Mouse (Mus musculus) cerebellum, postnatal 36 days (tissue): ENCODE results near the gene Pdyn.
A peak's percentile ranks its signal among the peaks of the same experiment; 100 is the strongest.

Experiments used
- DNase-seq, 2 experiments: peaks; one replicate each; pipeline ENCODE4 v3.0.0; 2021 to 2022; ENCODE audit warnings: mixed read lengths in 2 of 2

The Pdyn gene

DNA sequence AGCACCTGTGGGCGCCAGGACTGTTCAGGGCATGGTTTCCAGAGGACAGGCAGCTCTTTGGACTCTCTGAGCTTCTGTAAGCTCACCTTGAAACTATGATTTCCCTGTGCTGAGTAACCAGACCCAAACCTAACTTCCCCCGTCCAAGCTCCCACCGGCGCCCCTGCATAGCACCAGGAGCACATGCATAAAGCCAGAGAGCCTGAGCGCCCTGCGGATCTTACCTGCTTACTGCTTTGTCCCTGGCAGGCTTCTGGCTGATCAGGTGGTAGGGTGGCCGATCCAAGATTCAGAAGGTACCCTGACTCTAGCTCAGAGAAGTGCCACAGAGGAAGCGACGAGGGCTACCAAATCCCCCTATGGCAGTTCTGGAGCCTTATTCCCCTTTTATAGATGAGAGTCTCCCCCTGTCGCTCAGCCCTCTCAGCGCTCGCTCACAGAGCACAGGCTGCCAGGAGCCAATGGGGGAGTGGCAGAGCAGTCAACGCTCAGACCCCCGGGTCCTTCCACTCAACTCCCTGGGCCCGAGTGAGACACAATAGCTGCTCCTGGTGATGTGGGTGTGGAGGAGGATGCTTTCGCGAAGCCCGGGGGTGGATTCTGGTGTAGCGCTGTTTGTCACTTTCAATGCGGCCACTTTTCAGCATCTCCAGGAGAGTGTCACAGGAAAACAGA lies at the start of gene Pdyn:
Gene Pdyn (minus strand): TSS at position 361 of the 675 bp plus-strand sequence.
- DNase-seq: no peak

DNA sequence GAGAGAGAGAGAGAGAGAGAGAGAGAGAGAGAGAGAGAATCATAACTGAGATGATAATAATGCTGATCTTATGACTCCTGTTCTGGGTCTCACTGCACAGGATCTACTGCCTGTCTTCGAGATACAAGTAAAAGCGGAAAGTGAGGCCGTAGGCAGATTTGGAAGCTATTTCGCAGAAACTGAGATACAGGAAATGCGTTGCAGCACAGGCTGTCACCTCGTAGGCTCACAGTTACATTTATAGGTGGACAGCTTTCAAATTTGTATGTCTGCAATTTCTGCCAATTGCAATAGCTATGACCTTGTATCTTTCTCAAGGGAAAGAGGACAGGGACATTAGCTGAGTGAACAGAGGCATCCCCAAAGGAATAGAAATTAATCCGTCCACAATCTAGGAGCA lies 42.4 kb upstream of the Pdyn start:
- no peak for DNase-seq

DNA sequence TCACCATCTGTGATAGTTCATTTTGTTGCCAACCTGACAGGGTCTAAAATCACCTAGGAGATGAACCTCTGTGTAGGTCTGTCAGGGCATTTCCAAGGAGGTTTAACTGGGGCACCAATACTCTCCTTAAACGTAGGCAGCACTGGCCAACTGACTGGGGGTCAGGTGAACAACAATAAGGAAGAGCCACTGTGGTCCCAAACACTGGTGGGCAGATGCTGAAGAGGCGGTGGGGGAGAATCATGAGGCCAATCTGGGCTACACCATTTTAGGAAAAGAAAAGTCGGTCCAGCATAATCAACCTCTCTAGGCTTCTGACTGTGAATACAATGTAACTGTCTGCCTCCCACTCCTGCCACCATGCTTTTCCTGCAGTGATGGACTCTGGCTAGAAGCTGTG lies 40.9 kb upstream of the Pdyn start:
- DNase-seq: no peak

DNA sequence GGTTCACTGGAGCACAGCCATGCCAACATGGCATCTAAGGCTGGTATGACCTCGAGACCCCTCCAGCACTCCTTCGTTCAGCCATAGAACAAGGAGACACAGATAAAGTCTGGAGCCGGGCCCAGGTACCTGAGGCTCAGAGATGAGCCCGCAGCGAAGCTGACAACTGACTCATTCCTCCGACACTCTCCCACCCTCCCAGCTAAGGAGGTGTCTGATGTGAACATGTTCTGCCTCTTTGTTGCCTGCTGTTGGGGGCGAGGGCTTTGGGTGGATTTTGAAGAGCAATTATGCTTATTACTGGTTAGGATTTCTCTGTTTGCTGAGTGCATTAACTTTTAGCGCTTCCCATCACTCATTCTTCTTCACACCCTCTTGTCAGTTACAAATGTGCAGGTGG lies 34.4 kb upstream of the Pdyn start:
- DNase-seq: no peak

DNA sequence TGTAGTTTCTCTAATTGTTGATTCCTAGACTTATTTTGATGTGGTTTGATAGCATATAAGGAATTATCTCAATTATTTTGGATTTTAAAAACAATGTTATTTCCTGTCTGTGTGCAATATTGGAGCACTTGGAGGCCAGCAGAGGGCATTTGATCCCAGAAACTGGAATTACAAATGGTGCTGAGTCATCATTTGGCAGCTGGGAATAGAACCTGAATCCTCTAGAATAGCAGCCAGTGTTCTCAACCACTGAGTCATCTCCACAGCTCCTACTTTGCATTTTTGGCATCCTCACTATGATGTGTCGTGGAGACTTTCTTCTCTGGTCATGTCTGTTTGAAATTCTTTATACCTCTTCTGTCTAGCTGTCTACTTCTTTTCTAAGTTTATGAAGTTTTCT lies 30.0 kb upstream of the Pdyn start:
- no peak for DNase-seq

DNA sequence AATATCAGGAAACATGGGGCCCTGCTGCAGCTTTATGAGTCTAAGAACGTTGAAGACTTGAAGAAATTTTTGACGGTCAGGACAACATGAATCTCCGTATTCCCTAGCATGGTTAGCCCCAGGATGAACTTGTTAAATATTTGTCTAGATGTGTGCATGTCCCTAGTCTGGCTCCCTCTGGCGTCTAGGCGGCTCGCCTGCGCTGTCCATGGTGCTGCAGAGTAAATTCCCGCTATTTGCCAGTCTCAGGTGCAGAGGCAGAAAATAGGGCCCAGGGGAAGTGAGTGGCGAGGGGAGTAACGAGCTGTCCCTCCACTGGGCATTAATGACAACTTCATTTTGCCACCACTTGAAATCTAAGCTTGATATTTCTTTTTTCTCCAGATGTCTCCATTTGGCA lies 16.0 kb upstream of the Pdyn start:
- peak; percentile 13 to 20 for DNase-seq

DNA sequence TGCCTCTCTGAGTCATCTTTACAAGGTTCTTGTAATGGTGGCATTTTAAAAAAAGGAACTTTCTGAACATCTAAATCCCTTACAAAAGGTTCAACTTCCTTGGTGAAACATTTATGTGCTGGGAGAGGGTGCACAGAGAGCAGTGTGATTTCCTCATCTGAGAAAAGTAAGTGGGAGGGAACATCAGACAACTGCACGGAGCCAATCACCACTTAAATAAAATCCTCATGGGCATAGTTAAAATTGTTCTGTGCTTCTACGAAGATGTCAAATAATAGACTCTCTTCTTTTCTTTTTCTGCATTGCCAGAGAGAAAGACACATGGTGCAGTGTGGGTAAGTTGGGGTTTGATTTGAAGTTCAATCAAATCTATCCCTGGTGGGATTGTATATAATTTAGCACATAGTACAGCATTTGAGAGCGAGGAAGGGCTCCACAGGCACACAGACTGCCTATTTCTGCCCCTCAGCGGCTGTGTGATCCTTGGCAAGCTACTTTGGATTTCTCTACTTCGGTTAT lies 13.4 kb upstream of the Pdyn start:
- DNase-seq: no peak

DNA sequence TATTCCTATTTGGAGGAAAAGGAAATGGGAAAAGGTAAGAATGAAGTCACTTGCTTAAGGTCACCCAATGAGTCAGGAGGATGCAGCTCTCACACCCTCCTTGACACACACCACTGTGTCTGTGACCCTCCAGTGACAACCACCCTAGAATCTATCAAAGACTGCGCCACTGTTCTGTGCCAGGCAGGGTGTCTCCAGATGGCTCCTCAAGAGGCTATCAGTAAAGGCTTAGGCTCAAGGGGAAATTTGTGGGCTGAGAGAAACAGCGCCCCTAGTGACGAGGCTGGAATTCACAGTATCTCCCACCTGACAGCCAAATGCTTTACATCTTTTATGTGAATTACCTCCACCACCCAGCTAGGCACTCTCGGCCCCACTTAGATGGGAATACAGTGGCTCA lies 3.6 kb downstream of the Pdyn start:
- peak; percentile 57 to 63 for DNase-seq

DNA sequence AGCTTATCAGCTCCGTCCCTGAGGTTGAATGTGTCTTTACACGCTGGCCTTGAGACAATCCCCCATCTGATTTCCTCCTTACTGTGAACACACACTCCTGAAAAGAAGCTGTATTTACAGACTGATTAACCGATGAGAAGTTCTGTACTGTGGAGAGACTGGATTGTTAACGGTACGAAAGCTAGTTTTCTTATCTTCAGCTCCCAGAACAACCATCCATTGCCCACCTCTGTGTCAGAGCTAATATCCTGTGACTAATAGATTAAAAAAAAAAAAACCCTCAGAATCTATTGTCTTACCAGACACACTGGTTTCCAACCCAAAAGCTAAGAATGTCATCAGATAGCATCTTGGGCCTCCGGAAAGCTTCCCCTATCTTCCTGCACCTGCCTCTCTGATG lies 5.3 kb downstream of the Pdyn start:
- DNase-seq: no peak

DNA sequence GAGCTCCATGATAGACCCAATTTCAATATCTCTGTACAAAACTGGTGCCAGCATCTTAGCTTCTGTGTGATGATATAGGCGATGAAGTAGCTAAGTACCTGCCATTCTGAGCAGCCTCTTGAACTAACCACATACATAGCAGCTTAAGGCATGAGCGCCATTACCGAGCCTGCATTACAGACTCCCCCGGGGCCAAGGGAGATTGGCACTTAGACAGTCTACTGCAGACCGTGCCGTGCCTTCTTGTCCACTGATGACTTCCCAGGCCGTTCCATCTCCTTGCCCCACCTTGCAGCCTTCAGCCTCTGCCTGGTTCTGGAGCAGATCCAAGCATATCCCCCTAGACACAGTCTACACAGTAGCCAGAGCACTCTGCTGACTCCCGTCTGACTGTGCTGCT lies 7.0 kb downstream of the Pdyn start:
- DNase-seq: no peak

DNA sequence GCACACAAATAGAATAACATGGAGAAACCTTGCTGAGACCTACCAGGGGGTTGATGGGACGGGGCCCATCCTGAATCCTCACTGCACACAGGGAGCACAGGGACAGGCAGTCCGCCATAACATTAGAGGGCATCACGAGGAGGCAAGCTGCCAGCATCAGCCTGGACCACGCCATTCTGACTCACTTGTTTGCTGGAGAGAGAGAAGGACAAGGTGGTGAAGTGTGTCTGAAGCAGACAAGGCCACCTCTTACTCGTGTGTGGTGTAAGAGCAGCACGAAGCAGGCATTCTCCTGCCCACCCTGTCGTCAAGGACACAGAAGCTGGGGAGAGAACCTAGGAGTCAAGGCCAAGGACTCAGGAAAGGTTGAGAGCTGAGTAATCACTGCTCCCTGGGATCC lies 9.9 kb downstream of the Pdyn start:
- DNase-seq: no peak

DNA sequence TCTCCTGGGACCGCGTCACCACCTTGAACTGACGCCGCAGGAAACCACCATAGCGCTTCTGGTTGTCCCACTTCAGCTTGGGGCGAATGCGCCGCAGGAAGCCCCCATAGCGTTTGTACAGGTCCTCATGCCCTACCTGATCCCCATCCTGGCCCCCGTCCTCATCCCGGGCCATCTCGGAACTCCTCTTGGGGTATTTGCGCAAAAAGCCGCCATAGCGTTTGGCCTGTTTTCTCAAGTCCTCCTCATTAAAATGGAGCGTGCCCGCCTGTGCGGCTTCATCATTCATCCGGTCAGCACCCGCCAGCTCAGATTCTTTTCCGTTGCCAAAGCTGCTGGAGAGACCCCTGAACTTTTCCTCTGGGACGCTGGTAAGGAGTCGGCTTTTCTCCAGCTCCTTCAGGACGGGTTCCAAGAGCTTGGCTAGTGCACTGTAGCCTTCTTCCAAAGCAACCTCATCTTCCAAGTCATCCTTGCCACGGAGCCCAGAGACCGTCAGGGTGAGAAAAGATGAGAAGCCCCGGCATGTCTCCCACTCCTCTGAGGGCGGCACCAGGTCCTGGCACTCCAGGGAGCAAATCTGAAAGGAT lies 11.5 kb downstream of the Pdyn start:
- DNase-seq: no peak

DNA sequence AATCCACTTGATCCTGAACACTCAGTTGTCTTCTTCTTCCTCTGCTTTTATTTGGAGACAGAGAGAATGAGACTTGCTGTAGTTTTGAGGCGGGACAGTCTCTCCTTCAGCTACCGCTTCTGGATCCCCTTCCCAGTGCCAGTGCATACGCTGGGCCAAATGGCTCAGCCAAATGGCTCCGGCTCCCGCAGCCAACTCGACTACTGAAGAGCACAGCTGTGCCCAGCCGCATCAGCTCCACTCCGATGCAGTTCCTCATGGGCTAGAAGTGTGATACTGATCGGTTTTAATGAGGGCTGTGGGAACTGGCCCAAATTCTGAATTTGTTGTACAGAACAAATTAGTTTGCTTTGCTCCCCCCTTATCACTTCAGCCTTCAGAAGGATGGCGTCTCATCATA lies 12.7 kb downstream of the Pdyn start:
- no peak for DNase-seq

DNA sequence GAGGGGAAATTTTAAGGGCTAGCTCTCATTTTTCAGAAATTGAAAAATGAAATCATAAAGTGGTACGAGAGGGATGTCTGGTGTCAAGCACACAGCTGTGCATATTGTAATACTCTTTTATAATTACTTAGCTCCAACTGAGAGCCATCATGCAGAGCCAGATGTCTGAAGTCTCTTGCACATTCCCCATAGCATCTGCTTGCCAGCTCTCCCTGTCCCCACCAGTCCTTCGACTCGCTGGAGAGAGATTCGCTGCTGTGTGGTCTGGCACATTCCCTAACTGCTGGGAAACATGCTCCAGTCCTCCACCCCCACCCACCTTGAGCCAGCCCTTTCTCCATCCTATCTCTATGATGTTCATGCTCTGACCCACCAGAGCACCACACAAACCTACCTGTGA lies 15.6 kb downstream of the Pdyn start:
- DNase-seq: no peak

DNA sequence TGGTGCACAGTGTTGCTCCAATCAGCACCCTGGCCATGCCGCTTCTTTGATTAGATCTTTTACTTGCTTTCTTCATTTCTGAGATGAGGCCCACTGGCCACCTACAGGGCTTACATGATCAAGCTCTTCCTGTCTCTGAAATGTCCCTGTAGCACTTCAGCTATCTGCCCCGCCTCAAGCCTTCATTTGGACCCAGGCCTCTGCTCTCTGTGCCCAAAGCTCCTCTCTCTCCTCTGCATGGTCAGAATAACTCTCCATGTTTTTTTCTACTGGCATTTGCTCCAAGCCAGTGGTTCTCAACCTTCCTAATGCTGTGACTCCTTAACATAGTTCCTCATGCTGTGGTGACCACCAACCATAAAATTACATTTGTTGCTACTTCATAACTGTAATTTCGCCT lies 19.4 kb downstream of the Pdyn start:
- DNase-seq: no peak

DNA sequence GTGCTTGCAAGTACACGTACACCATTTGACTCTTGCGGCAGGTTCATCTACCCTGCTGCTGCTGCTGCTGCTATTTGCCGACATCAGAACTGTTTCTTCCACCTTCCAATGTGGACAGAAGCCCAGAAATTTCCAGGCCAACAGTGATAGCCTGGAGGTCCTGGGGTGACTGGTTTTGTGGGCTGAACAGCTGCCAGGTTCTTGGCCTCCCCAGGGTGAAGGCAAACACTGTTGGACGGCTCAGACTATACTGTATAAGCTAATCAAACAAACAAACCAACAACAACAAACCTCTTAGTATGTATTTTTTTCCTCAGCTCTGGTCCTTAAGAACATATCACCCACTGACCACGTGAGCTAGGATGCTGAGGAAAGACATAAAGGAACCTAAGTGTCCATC lies 20.6 kb downstream of the Pdyn start:
- no peak for DNase-seq

DNA sequence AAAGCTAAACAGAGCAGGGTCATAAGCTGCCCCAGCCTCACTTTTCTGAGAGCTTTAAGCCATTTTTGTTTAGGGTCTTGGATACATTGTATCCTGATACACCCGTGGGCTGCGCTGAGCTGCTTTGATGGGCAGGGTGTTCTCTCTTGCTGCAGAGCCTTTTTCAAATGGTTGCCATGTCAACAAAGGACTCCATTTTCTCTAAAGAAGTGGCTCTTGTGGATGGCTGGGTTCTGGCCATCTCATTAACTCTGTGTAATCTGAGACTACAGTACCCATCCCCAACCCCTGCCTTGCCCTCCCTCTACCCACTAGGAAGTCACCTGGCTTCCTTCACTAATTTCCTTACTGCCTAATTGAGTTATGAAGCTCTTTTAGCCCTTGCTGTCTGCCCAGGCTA lies 22.0 kb downstream of the Pdyn start:
- DNase-seq: no peak

DNA sequence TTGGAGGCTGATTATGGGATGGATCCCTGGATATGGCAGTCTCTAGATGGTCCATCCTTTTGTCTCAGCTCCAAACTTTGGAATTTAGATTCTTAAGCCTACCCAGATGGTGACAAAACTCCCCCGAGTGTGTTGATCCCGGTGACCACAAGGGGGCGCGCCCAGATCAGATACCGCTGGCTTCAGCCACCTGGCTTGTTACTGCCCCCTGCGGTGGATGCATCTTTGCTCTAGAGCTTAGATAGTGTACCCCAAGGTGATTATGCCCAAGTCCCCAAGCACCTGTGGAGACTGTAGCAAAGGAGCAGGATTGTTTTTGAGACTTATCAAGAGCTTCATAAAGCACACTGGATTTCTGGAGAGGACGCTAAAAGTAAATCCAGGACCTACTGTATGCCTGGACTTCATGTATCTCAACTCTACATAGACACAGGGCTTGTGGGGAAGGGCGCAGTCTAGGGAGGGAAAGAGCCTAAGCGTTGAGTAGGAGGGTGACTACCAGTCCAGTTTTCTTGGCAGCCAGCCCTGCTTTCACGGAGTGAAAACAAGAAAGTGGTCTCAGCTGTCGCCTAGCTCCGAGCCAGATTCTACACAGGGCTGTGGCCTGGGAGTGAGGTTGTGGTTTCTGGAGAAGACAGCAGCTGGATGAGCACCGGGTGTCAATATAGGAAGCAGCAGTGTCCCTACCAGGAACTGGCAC lies 24.6 kb downstream of the Pdyn start:
- peak; percentile 89 for DNase-seq

DNA sequence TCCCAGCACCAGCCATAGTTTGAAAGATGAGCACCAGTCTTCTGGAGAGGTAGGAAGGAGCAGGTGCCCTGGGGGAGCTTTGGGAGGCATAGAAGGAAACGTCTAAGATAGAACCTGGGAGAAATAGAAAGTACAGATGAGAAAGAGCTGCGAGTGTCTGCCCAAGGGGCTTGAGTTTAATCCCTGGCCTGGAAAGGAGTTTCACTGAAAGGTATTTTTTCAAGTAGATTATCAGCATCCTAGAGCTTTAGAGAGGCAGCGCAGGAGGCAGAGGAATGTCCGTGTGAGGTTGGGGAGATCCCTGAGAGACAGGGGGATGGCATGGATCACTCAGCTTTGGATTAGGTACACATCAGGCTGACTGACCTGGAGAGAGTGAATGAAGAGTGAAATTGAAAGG lies 27.7 kb downstream of the Pdyn start:
- DNase-seq: no peak

DNA sequence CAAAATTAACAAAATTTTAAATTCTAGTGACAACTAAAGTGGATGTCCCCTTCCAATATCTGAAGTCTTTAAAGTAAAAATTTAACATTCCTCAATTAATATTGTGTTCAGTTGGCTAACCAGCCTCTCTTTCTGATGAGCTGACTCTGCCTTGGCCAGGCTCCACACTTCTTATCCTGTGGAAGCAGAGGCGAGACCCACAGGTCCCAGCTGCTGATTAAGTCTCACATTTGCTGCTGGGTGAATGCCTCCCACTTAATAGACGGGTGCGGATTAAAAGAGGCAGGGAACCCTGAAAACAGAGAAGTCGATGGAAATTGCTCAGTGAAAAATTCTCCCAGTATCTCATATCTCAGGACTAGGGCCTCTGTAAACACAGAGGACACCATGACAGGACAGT lies 37.2 kb downstream of the Pdyn start:
- DNase-seq: no peak

DNA sequence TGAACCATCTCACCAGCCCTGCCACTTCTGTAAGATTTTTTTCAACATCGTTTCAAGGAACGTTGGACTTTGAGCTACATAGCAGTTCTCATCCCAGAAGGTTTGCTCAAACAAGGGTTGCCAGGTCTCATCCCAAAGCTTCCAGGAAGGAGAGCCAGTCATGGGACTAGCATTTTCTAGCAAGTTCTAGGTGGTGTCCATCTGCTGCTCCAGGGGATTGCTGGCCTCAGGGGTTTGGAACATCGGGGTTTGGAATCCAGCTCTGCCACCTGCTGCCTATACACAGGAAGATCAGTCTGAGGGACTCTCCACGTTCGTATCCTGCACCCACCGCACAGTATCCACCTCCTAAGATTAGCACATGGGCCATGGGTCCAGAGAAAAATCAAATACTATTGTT lies 39.6 kb downstream of the Pdyn start:
- peak; percentile 17 to 36 for DNase-seq

DNA sequence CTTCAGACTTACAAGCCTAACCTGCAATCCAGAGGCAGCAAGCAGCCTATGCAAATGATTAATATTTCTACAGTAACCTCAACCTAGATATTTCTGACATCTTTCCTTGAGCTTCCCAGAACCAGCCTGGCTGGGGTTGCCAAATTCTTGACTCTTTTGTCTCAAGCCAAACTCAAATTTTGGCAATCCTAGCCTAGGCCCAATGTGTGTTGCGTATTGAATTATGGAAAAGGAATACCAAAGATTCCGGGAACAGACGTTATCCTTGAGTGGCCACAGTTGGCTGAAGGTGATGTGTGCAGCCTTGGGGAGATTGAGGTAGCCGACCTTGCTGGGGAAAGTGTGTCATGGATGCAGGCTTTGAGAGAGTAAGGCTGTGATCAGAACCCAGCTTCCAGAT lies 40.8 kb downstream of the Pdyn start:
- no peak for DNase-seq

DNA sequence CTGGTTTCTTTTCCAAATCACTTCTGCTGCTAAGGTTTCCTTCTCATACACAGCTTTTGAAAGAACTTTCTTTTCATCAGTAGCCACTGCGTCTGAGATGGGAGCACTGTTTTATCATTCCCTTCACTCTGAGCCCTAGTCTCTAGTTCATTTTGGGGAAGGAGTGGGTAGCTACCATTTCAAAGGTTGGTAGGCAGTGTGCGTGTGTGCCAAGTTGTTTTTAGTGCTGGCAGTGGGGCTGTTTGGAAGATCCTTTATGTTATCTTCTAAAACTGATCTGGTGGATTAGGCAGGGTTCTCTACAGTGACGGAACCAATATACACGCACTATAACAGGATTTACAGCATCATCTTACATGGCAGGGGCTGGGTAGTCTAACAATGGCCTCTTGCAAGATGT lies 44.6 kb downstream of the Pdyn start:
- no peak for DNase-seq

DNA sequence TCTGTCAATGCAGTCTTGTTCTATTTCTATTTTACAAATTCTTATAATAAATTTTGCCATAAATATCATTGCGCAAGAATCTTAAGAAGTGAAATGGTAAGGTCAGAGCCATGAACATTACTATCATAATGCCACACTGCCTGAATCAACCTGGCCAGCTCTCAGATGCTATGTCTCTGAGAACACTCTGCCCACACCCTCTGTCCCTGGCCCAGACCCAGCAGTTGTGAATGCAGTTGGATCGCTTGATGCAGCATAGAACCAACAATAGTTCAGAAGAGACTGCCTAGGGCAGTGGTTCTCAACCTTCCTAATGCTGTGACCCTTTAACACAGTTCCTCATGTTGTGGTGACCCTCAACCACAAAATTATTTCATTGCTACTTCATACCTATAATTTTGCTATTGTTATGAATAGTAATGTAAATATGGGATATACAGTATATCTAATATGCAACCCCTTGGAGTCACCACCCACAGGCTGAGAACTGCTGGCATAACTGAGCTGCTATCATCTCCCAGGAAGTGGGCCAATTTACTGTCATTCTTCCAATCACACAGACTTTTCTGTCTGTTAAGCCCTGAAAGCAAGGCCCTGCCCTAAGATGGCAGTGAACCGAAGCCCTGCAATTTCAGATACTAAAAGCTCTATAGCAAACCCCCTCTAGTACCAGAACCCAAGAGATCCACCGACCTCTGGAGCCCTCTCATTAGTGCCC lies 45.3 kb downstream of the Pdyn start:
- no peak for DNase-seq
